Mouse (Mus musculus): ENCODE results near the gene Pnmt. TPM values are rescaled to one million over a fixed set of nuclear protein-coding genes. Genes with fewer than 3 reads are reported as not detected.

The Pnmt gene
- polyA plus RNA-seq, 1 experiment from 2014 or later: 3.0 TPM

DNA sequence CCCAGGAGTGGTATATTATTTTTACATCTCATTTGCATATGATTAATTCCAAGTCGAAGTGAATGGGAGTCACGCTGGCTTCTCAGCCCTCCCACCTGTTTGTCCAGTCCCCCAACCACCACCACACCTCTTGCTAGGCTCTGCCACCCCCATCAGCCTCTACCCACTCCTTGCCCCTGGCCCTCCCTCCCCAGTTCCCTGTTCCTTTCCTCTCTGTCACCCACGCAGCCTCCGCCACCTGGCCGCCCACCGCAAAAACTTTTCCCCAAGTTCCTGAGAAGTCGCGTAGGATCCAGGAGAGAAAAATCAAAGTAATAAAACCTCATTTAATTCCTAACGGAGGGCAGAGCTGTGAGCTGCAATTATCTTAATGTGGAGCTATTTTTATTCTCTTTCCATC is 40.1 kb upstream of the Pnmt start:
- Histone ChIP-seq H3K9ac (no peak overlapping the region), H3K27ac (no peak overlapping the region), H3K27me3 (ENCODE audit: control insufficient read depth, insufficient read depth, low read length) (peaks cover 74% of the 10 kb centered on the region), H3K4me3 (replicated peaks; ENCODE audit: low read length) (no peak overlapping the region), H3K9me3 (ENCODE audit: control insufficient read depth, low read length) (no peaks in the 10 kb centered on the region), H3K4me1 (replicated peaks; ENCODE audit: control insufficient read depth, insufficient read depth, low read length) (peaks cover 6% of the 10 kb centered on the region; the same call in 1 of the 2 replicates), H3K36me3 (replicated peaks; ENCODE audit: control insufficient read depth, insufficient read depth) (no peaks in the 10 kb centered on the region), H3K4me2 (replicated peaks) (no peak overlapping the region)
- 9% methylated on average over 9 of the region's 9 CpGs for WGBS
- ATAC-seq (ENCODE audit: low FRiP score) (no peak), DNase-seq (ENCODE audit: low spot score) (no peak)

DNA sequence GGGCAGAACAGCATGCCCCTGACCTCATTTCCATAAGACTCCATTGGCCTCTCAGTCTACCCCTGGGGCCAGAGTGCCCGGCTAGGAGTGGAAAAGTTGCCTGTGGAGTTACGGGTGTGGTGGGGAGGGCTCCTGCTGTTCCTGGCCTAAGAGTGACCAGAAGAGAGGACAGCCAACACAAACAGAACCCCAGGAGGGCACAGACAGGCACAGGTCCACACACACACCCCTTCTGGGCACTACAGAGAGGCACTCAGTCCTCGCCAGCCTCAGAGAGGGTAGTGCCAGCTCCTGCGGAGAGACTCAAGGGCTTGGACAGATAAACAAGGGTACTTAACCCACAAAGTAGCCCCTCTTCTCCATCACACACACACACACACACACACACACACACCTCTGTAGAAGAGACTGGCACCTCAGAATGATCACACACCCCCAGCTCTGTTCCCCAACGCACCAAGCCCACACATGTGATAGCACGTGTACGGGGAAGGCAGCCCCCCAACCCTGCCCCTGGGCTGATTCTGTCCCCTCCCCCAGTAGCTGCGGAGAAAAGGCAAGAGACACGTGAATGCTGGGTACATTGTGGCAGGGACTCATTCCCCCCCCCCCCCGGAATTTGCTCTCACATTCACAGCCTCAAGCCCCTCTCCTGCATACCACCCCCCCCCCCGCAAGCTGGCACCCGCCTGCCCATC is 38.7 kb upstream of the Pnmt start:
- Histone ChIP-seq H3K36me3 (replicated peaks; ENCODE audit: control insufficient read depth, insufficient read depth) (no peaks in the 10 kb centered on the region), H3K27me3 (ENCODE audit: control insufficient read depth, insufficient read depth, low read length) (peaks cover 74% of the 10 kb centered on the region), H3K4me1 (replicated peaks; ENCODE audit: control insufficient read depth, insufficient read depth, low read length) (peaks cover 6% of the 10 kb centered on the region; the same call in 1 of the 2 replicates), H3K27ac (no peak overlapping the region), H3K9ac (no peak overlapping the region), H3K4me2 (replicated peaks) (peak overlapping the region; percentile 93), H3K9me3 (ENCODE audit: control insufficient read depth, low read length) (no peaks in the 10 kb centered on the region), H3K4me3 (replicated peaks; ENCODE audit: low read length) (no peak overlapping the region)
- DNase-seq (ENCODE audit: low spot score) (no peak), ATAC-seq (ENCODE audit: low FRiP score) (0 out of 2 replicates have a peak, but pooled peaks have one; percentile 31)
- 2% methylated on average over 12 of the region's 12 CpGs for WGBS

DNA sequence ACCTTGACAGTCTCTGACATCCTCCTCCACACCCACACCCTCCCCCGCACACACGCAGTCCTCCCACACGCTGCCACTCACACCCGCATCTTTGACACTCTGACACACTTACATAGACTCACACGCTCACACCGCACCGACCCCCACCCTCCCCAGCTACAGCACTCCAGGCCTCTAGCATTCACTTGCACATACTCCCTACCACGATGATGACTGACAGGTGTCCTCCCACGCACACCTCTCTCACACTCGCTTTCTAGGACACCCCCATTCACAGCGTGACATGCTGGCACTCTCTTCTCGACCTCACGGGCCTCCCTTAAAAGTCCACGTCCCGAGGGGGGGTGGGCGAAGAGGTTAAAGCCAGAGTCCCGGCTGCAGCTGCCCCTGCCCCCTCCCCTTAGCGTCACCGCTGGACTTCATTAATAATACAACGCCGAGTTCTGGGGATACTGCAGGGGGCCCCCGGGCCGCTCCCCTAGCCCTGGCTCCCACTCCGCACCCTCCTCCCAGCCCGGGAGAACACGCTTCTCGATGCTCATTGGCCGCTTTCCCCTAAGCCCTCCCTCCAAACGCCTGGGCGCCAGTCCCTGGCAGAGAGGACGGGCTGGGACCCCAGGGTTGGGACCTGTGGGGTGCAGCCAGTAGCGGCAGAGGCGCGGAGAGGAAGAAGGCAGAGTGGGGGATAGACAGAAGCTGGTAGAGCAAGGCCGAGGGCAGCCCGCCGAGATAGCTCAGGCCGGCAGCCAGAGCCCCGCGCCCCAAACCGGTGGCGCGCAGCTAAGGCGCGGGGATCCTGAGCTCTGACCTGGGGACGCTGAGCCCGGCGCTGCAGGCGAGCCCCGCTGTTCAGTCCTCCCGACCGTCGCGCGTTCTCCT is 37.9 kb upstream of the Pnmt start, which contains the start of gene Ppp1r1b:
Ppp1r1b (plus strand) TSS at position 322 of the 879 bp plus-strand sequence.
- no peak for DNase-seq (ENCODE audit: low spot score)
- Histone ChIP-seq H3K9ac (peak within 1 kb of the TSS; percentile 57), H3K4me2 (replicated peaks) (peak within 1 kb of the TSS; percentile 93), H3K4me1 (replicated peaks; ENCODE audit: control insufficient read depth, insufficient read depth, low read length) (peaks cover 6% of the 10 kb centered on the region; the same call in 1 of the 2 replicates), H3K4me3 (replicated peaks; ENCODE audit: low read length) (peak within 1 kb of the TSS; percentile 52), H3K9me3 (ENCODE audit: control insufficient read depth, low read length) (no peaks in the 10 kb centered on the region), H3K36me3 (replicated peaks; ENCODE audit: control insufficient read depth, insufficient read depth) (no peaks in the 10 kb centered on the region), H3K27me3 (ENCODE audit: control insufficient read depth, insufficient read depth, low read length) (peaks cover 82% of the 10 kb centered on the region), H3K27ac (no peak within 1 kb of the TSS)
- ATAC-seq (ENCODE audit: low FRiP score): peak; percentile 61; the same call in 1 of the 2 replicates
- under 1% methylated on average over 54 of the region's 55 CpGs for WGBS

DNA sequence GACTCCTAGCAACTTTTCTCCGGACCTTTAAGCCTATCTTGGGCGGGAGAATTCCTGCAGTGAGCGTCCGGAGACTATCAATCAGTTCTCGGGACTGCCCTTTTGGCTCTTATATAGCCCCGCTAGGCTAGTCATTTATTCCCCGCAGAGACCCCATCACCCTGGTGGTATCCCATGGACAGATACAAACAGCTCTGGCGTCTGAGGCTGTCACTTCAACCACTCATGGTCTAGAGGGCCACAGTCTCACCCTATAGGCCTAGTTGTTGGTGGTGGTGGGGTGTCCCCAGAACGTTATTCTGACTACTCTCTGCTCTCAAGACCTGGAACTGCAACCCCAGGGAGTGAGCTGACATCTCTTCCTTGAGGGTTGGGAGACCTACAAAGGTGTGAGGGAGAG is 36.9 kb upstream of the Pnmt start:
- Histone ChIP-seq H3K36me3 (replicated peaks; ENCODE audit: control insufficient read depth, insufficient read depth) (no peaks in the 10 kb centered on the region), H3K9ac (no peak overlapping the region), H3K9me3 (ENCODE audit: control insufficient read depth, low read length) (no peaks in the 10 kb centered on the region), H3K4me3 (replicated peaks; ENCODE audit: low read length) (0 out of 2 replicates have a peak overlapping the region, but pooled peaks have one; percentile 1), H3K4me2 (replicated peaks) (peak overlapping the region; percentile 93; the same call in 1 of the 2 replicates), H3K27ac (no peak overlapping the region), H3K4me1 (replicated peaks; ENCODE audit: control insufficient read depth, insufficient read depth, low read length) (peaks cover 6% of the 10 kb centered on the region; the same call in 1 of the 2 replicates), H3K27me3 (ENCODE audit: control insufficient read depth, insufficient read depth, low read length) (peaks cover 84% of the 10 kb centered on the region)
- 2% methylated on average over 9 of the region's 9 CpGs for WGBS
- no peak for ATAC-seq (ENCODE audit: low FRiP score)
- no peak for DNase-seq (ENCODE audit: low spot score)

DNA sequence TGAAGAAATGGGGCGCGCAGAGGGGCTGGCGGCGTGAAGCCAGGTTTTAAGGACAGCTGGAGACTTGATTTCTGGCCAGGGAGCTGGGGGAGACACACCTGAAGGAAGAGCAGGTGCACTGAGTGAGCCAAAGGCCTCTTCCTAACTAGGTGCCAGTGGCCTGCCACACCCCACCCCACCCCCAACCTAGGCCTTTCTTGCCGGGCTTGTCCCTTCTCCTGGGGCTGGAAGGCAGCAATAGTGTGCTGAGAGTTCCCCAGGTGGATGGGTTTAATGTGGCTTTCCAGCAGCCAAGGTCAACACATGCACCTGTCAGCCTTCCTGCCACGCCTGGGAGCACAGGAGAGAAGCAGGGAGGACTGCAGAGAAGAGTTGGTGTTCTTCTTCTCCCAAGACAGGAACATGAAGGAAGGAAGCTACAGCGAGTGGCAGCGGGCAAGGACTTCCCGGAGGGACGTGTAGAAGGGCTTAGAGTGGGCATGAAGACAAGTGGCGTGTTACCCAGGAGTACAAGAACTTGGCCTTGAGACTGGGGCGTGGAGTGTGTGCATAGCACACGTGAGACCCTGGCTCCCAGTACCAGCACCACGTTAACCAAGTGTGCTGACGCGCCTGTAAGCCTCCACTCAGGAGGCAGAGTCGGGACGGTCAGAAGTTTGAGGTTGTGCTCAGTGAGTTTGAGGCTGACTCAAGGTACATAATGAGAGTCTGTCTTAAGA is 33.8 kb upstream of the Pnmt start:
- ATAC-seq (ENCODE audit: low FRiP score): no peak
- Histone ChIP-seq H3K4me2 (replicated peaks) (no peak overlapping the region), H3K4me1 (replicated peaks; ENCODE audit: control insufficient read depth, insufficient read depth, low read length) (peaks cover 10% of the 10 kb centered on the region; the same call in 1 of the 2 replicates), H3K36me3 (replicated peaks; ENCODE audit: control insufficient read depth, insufficient read depth) (no peaks in the 10 kb centered on the region), H3K4me3 (replicated peaks; ENCODE audit: low read length) (no peak overlapping the region), H3K9ac (no peak overlapping the region), H3K9me3 (ENCODE audit: control insufficient read depth, low read length) (no peaks in the 10 kb centered on the region), H3K27me3 (ENCODE audit: control insufficient read depth, insufficient read depth, low read length) (peaks cover 65% of the 10 kb centered on the region), H3K27ac (no peak overlapping the region)
- DNase-seq (ENCODE audit: low spot score): no peak
- WGBS: 79% methylated on average over 18 of the region's 18 CpGs

DNA sequence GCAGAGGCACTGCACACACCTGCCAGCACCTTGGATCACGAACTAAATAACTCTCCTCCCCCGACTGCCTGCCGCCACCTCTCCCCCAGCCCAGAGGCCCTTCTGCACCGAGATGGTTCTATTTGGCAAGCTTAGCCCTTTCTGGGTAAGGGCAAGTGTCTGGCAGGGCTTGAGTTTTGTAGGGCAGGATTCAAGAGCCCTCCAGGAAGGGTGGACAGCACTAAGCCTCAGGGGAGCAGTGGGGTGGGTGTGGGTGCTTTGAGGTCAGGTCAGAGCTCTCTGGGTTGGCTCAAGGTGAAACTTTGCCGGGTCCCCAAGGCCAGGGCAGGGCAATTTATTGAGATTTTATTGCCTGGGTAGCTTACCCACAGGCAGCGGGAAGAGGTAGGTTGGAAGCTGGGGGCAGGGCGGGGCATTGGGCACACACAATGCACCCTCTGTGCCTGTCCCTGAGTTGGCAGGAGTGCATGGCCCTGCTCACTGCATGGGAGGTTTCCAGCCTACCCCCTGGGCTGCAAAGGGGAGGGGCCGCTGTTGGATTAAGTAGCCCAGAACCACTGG is 32.5 kb upstream of the Pnmt start:
- H3K27ac ChIP-seq: no peak overlapping the region
- no peak overlapping the region for H3K4me2 ChIP-seq (replicated peaks)
- H3K27me3 ChIP-seq (ENCODE audit: control insufficient read depth, insufficient read depth, low read length): peaks cover 52% of the 10 kb centered on the region
- peaks cover 5% of the 10 kb centered on the region; the same call in 1 of the 2 replicates for H3K4me1 ChIP-seq (replicated peaks; ENCODE audit: control insufficient read depth, insufficient read depth, low read length)
- DNase-seq (ENCODE audit: low spot score) (no peak), ATAC-seq (ENCODE audit: low FRiP score) (no peak)
- 41% methylated on average over 8 of the region's 8 CpGs for WGBS
- H3K9ac ChIP-seq: no peak overlapping the region
- H3K4me3 ChIP-seq (replicated peaks; ENCODE audit: low read length): no peak overlapping the region
- no peaks in the 10 kb centered on the region for H3K36me3 ChIP-seq (replicated peaks; ENCODE audit: control insufficient read depth, insufficient read depth)
- no peaks in the 10 kb centered on the region for H3K9me3 ChIP-seq (ENCODE audit: control insufficient read depth, low read length)

DNA sequence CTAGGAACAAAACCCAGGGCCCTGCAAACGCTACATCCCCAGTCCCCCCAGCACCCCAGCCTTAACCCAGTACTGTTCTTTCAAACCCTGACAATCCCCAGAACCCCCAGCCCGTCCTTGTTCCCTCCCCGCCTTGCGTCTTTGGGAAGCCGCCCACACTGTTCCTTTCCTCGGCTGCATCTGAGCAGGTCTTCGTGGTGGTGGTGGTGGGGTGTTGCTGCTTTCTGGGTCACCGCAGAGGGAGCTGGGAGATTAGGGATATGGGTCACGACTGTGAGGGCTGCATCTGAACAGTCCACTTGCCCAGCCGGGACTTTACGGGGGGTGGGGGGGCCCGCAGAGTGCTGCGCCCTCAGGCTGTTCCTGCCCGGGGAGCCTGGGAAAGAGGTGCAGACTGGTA is 31.8 kb upstream of the Pnmt start:
- Histone ChIP-seq H3K27me3 (ENCODE audit: control insufficient read depth, insufficient read depth, low read length) (peaks cover 45% of the 10 kb centered on the region), H3K9ac (no peak overlapping the region), H3K36me3 (replicated peaks; ENCODE audit: control insufficient read depth, insufficient read depth) (no peaks in the 10 kb centered on the region), H3K4me2 (replicated peaks) (no peak overlapping the region), H3K9me3 (ENCODE audit: control insufficient read depth, low read length) (no peaks in the 10 kb centered on the region), H3K4me3 (replicated peaks; ENCODE audit: low read length) (no peak overlapping the region), H3K27ac (no peak overlapping the region), H3K4me1 (replicated peaks; ENCODE audit: control insufficient read depth, insufficient read depth, low read length) (peaks cover 12% of the 10 kb centered on the region)
- WGBS: 62% methylated on average over 14 of the region's 14 CpGs
- ATAC-seq (ENCODE audit: low FRiP score): no peak
- no peak for DNase-seq (ENCODE audit: low spot score)

DNA sequence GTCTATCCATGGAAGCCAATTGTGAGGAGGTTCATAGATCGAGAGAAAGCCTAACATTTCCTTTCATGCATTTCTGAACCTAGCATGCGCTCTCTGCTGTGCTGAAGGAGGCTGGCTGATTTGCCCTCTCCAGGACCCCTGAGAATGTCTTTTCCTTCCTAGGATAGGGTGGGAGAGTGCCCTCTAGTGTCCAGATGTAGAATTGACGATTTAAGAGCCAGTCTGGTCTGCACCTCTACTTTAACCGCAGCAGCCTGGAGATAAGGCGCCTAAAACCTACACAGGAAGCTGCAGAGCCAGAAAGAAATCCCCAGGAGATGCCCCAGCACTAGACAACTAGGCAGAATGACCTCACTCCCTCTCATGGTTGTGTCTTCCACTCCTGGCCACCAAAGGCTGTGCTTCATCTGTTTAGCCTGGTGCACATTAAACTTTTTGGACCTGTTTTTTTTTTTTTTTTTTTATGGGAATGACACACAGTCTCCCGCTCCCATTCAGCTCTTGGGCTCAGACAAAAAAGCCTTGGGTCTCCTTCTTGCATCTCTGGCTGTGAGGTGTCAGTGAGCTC is 30.4 kb upstream of the Pnmt start:
- DNase-seq (ENCODE audit: low spot score): peak; percentile 85
- Histone ChIP-seq H3K36me3 (replicated peaks; ENCODE audit: control insufficient read depth, insufficient read depth) (no peaks in the 10 kb centered on the region), H3K4me1 (replicated peaks; ENCODE audit: control insufficient read depth, insufficient read depth, low read length) (peaks cover 25% of the 10 kb centered on the region), H3K27ac (no peak overlapping the region), H3K4me2 (replicated peaks) (no peak overlapping the region), H3K9me3 (ENCODE audit: control insufficient read depth, low read length) (no peaks in the 10 kb centered on the region), H3K4me3 (replicated peaks; ENCODE audit: low read length) (no peak overlapping the region), H3K27me3 (ENCODE audit: control insufficient read depth, insufficient read depth, low read length) (peaks cover 31% of the 10 kb centered on the region), H3K9ac (no peak overlapping the region)
- whole genome bisulfite sequencing: 11% methylated on average over 6 of the region's 6 CpGs
- no peak for ATAC-seq (ENCODE audit: low FRiP score)
